Mouse (Mus musculus) neural tube, embryonic 12.5 days (tissue): Measurements from ENCODE around the gene Egf. TPM values are rescaled to one million over a fixed set of nuclear protein-coding genes. Genes with fewer than 3 reads are reported as not detected.
"Not testable (repeated sequence)": the region's sequence is repeated elsewhere in the genome, so short reads cannot be mapped to it uniquely, and the experiment has no call there.

Experiments used
- ATAC-seq: fragments of 200-750 bp; cut with Nextera tagmentation; 2 replicates; pipeline ENCODE4 v1.8.0; 2017; ENCODE audit warnings: low read depth, mild to moderate bottlenecking, moderate TSS enrichment, moderate library complexity; ENCODE audit not compliant: low FRiP score
- H3K27ac ChIP-seq: fragments of 300-500 bp; sonication (generic); 2 replicates; pipeline ENCODE4 v1.5.1; 2016
- H3K27me3 ChIP-seq: fragments of 300-500 bp; sonication (generic); replicated peaks from 2 replicates; pipeline ENCODE4 v1.6.1; 2016; ENCODE audit warnings: mild to moderate bottlenecking
- H3K36me3 ChIP-seq: fragments of 300-500 bp; sonication (generic); 2 replicates; pipeline ENCODE4 v1.6.1; 2016; ENCODE audit warnings: mild to moderate bottlenecking
- H3K4me1 ChIP-seq: fragments of 300-500 bp; sonication (generic); 2 replicates; pipeline ENCODE4 v1.6.1; 2016
- H3K4me2 ChIP-seq: fragments of 300-500 bp; sonication (generic); replicated peaks from 2 replicates; pipeline ENCODE4 v1.6.1; 2016; ENCODE audit warnings: mild to moderate bottlenecking
- H3K4me3 ChIP-seq: fragments of 300-500 bp; sonication (generic); 2 replicates; pipeline ENCODE4 v1.5.1; 2016
- H3K9ac ChIP-seq: fragments of 300-500 bp; sonication (generic); 2 replicates; pipeline ENCODE4 v1.6.1; 2016; ENCODE audit warnings: mild to moderate bottlenecking
- H3K9me3 ChIP-seq: fragments of 300-500 bp; sonication (generic); 2 replicates; pipeline ENCODE4 v1.6.1; 2016; ENCODE audit warnings: mild to moderate bottlenecking
- whole genome bisulfite sequencing: fragments of 180-500 bp; shearing (Covaris S2); methylation state at CpG from one replicate; pipeline ENCODE4 v1.1.7; 2016; 5-methylcytosine and 5-hydroxymethylcytosine counted together
- polyA plus RNA-seq: library from polyadenylated mRNA; unstranded; fragments of >200 nt; fragmentation: Nextera tagmentation; extraction: Ambion mirVana; gene quantifications from 2 replicates; pipeline ENCODE4 v1.2.1, GENCODE M21; 2016

Egf gene
- 1.8 and 1.9 TPM in 2 replicates for polyA plus RNA-seq

- ATAC-seq: 0 out of 2 replicates have a peak, but pooled peaks have one; percentile 29
- Histone ChIP-seq H3K9ac (no peak within 1 kb of the TSS), H3K4me3 (no peak within 1 kb of the TSS), H3K4me2 (peak within 1 kb of the TSS; percentile 45), H3K27me3 (0 out of 2 replicates have a peak, but pooled peaks cover 4% of the 10 kb centered on the region), H3K36me3 (no peaks in the 10 kb centered on the region), H3K4me1 (peaks cover 6% of the 10 kb centered on the region; the same call in 1 of the 2 replicates), H3K9me3 (no peaks in the 10 kb centered on the region), H3K27ac (no peak within 1 kb of the TSS)
- WGBS: 12% methylated on average over 20 of the region's 20 CpGs
These were observed at the start of gene Egf for GRCm38 (mm10) chr3:129754650-129755604. TSS of gene Egf (minus strand) at chr3:129755316.

DNA sequence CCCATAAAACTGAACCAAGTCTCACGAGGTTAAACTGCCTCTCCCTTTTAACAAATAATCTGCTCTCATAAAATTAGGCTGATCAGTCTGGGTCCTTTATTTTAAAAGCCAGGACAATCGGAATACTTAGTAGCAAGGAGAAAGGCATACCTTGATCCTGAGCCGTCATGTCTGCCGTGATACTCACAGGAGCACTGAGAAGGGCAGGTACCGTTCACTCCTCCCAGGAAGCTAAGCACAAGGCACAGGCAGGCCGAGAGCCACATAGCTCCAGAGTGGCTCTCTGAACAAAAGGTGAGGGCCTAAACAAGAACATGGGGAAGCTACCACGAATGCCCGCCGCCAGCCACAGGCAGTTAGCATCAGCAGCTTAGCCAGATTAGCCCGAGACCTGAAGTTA is 48.6 kb upstream of the Egf start, which contains the start of gene Lrit3:
TSS of gene Lrit3 (minus strand) at position 266 of the 400 bp plus-strand sequence.
- H3K36me3 ChIP-seq: no peaks in the 10 kb centered on the region
- no peak within 1 kb of the TSS for H3K27ac ChIP-seq
- no peak within 1 kb of the TSS for H3K4me2 ChIP-seq
- no peaks in the 10 kb centered on the region for H3K9me3 ChIP-seq
- WGBS: 84% methylated on average over 10 of the region's 10 CpGs
- no peak within 1 kb of the TSS for H3K4me3 ChIP-seq
- H3K27me3 ChIP-seq: no peaks in the 10 kb centered on the region
- H3K4me1 ChIP-seq: no peaks in the 10 kb centered on the region
- no peak for ATAC-seq
- H3K9ac ChIP-seq: no peak within 1 kb of the TSS

GRCm38 (mm10) chr3:129799011-129799410 is 43.9 kb upstream of the Egf start:
- H3K4me3 ChIP-seq: no peak overlapping the region
- no peaks in the 10 kb centered on the region for H3K9me3 ChIP-seq
- H3K27ac ChIP-seq: no peak overlapping the region
- 88% methylated on average over 2 of the region's 2 CpGs for WGBS
- H3K4me2 ChIP-seq: no peak overlapping the region
- no peak for ATAC-seq
- no peak overlapping the region for H3K9ac ChIP-seq
- H3K27me3 ChIP-seq: no peaks in the 10 kb centered on the region
- no peaks in the 10 kb centered on the region for H3K36me3 ChIP-seq
- H3K4me1 ChIP-seq: no peaks in the 10 kb centered on the region

DNA sequence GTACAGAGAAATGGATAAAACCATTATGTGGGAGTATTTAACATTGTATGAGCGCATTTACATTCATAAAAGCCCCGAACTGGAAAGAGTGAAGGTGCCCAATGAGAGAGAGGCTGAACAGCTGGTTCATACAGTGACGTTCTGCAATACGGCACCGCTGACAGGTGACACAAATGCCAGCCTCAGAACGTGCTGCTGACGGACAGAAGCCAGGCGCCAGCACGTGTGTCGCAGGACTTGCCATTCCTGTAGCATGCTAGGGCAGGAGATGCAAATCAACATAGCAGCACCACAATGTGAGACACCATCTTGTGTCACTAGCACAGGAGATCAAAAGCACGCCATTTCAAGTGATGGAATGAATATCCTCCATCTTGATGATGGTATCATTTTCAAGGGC is 43.4 kb upstream of the Egf start:
- no peak overlapping the region for H3K9ac ChIP-seq
- H3K4me1 ChIP-seq: no peaks in the 10 kb centered on the region
- 85% methylated on average over 11 of the region's 11 CpGs for WGBS
- H3K4me3 ChIP-seq: no peak overlapping the region
- H3K27me3 ChIP-seq: no peaks in the 10 kb centered on the region
- no peak for ATAC-seq
- H3K36me3 ChIP-seq: no peaks in the 10 kb centered on the region
- no peaks in the 10 kb centered on the region for H3K9me3 ChIP-seq
- H3K4me2 ChIP-seq: no peak overlapping the region
- H3K27ac ChIP-seq: no peak overlapping the region

GRCm38 (mm10) chr3:129797341-129797740 is 42.2 kb upstream of the Egf start:
- Histone ChIP-seq H3K9ac (no peak overlapping the region), H3K27ac (no peak overlapping the region), H3K4me1 (no peaks in the 10 kb centered on the region), H3K36me3 (no peaks in the 10 kb centered on the region), H3K9me3 (no peaks in the 10 kb centered on the region), H3K4me3 (no peak overlapping the region), H3K27me3 (no peaks in the 10 kb centered on the region), H3K4me2 (no peak overlapping the region)
- ATAC-seq: no peak
- WGBS: 86% methylated on average over 5 of the region's 5 CpGs

- H3K4me1 ChIP-seq: no peaks in the 10 kb centered on the region
- no peak overlapping the region for H3K4me3 ChIP-seq
- no peaks in the 10 kb centered on the region for H3K9me3 ChIP-seq
- ATAC-seq: no peak
- H3K36me3 ChIP-seq: no peaks in the 10 kb centered on the region
- H3K27ac ChIP-seq: no peak overlapping the region
- no peak overlapping the region for H3K4me2 ChIP-seq
- no peak overlapping the region for H3K9ac ChIP-seq
- 91% methylated on average over 5 of the region's 5 CpGs for WGBS
- no peaks in the 10 kb centered on the region for H3K27me3 ChIP-seq
These were observed 38.7 kb upstream of the Egf start for GRCm38 (mm10) chr3:129793801-129794200.

DNA sequence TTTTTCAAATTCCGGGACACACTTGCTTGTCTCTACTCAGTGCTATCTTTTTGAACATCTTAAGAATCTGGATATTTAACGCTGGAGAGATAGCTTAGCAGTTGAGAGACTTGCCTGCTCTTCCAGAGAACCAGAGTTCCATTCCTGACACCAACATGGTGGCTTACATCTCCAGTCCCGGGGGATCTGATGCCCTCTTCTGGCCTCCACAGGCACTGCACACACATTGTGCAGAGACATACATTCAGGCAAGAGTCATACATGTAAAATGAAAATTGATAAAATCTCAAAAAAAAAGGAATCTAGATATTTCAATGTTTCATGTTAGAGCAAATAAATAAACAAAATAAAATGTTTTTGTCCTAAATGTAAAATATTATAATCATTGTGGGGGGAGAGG is 27.6 kb upstream of the Egf start:
- Histone ChIP-seq H3K9ac (no peak overlapping the region), H3K4me2 (no peak overlapping the region), H3K27ac (no peak overlapping the region), H3K9me3 (no peaks in the 10 kb centered on the region), H3K27me3 (no peaks in the 10 kb centered on the region), H3K4me3 (no peak overlapping the region), H3K4me1 (no peaks in the 10 kb centered on the region), H3K36me3 (no peaks in the 10 kb centered on the region)
- ATAC-seq: no peak
- WGBS: 92% methylated on average over 3 of the region's 3 CpGs

GRCm38 (mm10) chr3:129781435-129781834 is 26.3 kb upstream of the Egf start:
- Histone ChIP-seq H3K4me1 (no peaks in the 10 kb centered on the region), H3K27me3 (no peaks in the 10 kb centered on the region), H3K9ac (no peak overlapping the region), H3K36me3 (no peaks in the 10 kb centered on the region), H3K9me3 (no peaks in the 10 kb centered on the region), H3K4me3 (no peak overlapping the region), H3K4me2 (no peak overlapping the region), H3K27ac (no peak overlapping the region)
- ATAC-seq: no peak
- WGBS: 59% methylated on average over 10 of the region's 10 CpGs

- 83% methylated on average over 6 of the region's 6 CpGs for WGBS
- Histone ChIP-seq H3K4me3 (no peak overlapping the region), H3K4me2 (no peak overlapping the region), H3K9ac (no peak overlapping the region), H3K27me3 (no peaks in the 10 kb centered on the region), H3K9me3 (no peaks in the 10 kb centered on the region), H3K27ac (no peak overlapping the region), H3K4me1 (no peaks in the 10 kb centered on the region), H3K36me3 (no peaks in the 10 kb centered on the region)
- ATAC-seq: no peak
These were observed 16.1 kb upstream of the Egf start for GRCm38 (mm10) chr3:129771210-129771609.

- no peaks in the 10 kb centered on the region for H3K4me1 ChIP-seq
- no peak for ATAC-seq
- WGBS: 87% methylated on average over 10 of the region's 10 CpGs
- H3K4me2 ChIP-seq: no peak overlapping the region
- H3K36me3 ChIP-seq: no peaks in the 10 kb centered on the region
- no peak overlapping the region for H3K27ac ChIP-seq
- H3K9ac ChIP-seq: no peak overlapping the region
- H3K4me3 ChIP-seq: no peak overlapping the region
- H3K9me3 ChIP-seq: 0 out of 2 replicates have a peak, but pooled peaks cover 4% of the 10 kb centered on the region
- H3K27me3 ChIP-seq: no peaks in the 10 kb centered on the region
These were observed 12.1 kb upstream of the Egf start for GRCm38 (mm10) chr3:129766971-129767794.

- ATAC-seq: no peak
- Histone ChIP-seq H3K27me3 (no peaks in the 10 kb centered on the region), H3K4me1 (no peaks in the 10 kb centered on the region), H3K9ac (no peak overlapping the region), H3K36me3 (no peaks in the 10 kb centered on the region), H3K9me3 (0 out of 2 replicates have a peak, but pooled peaks cover 4% of the 10 kb centered on the region), H3K4me3 (no peak overlapping the region), H3K27ac (no peak overlapping the region), H3K4me2 (no peak overlapping the region)
- WGBS: 87% methylated on average over 4 of the region's 4 CpGs
These were observed 11.0 kb upstream of the Egf start for GRCm38 (mm10) chr3:129766106-129766505.

DNA sequence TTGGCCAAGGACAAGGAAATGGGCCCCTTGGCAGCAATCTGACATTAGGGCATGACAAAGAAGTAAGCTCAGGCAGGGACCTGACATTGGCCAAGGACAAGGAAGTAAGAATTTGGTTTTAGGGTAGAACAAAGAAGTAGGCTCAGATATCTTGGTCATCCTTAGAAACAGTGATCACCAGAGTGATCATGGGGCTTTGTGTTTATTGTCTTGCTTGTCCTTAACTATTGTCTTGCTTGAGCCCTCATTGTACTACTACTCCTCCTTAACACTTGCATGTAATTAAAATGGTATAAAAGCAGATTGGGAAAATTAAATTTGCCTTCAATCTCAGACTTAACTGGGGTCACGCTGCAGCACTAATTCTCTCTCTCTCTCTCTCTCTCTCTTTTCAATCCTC is 2.5 kb upstream of the Egf start:
- WGBS: 88% methylated on average over 1 of the region's 1 CpGs
- H3K27ac ChIP-seq: not testable (repeated sequence)

More for the DNA sequence above, 2.5 kb upstream of the Egf start:
- H3K9me3 ChIP-seq, H3K9ac ChIP-seq, H3K4me3 ChIP-seq, H3K36me3 ChIP-seq, H3K27me3 ChIP-seq, ATAC-seq, H3K4me2 ChIP-seq, H3K4me1 ChIP-seq: not testable (repeated sequence)
